Mouse (Mus musculus): ENCODE measurements around the gene Rps18.
"Not testable (repeated sequence)": the region's sequence is repeated elsewhere in the genome, so short reads cannot be mapped to it uniquely, and the experiment has no call there.

The Rps18 gene

GRCm38 (mm10) chr17:33919351-33920281 lies 36.2 kb downstream of the Rps18 start:
- peak; percentile 82 for DNase-seq

DNA sequence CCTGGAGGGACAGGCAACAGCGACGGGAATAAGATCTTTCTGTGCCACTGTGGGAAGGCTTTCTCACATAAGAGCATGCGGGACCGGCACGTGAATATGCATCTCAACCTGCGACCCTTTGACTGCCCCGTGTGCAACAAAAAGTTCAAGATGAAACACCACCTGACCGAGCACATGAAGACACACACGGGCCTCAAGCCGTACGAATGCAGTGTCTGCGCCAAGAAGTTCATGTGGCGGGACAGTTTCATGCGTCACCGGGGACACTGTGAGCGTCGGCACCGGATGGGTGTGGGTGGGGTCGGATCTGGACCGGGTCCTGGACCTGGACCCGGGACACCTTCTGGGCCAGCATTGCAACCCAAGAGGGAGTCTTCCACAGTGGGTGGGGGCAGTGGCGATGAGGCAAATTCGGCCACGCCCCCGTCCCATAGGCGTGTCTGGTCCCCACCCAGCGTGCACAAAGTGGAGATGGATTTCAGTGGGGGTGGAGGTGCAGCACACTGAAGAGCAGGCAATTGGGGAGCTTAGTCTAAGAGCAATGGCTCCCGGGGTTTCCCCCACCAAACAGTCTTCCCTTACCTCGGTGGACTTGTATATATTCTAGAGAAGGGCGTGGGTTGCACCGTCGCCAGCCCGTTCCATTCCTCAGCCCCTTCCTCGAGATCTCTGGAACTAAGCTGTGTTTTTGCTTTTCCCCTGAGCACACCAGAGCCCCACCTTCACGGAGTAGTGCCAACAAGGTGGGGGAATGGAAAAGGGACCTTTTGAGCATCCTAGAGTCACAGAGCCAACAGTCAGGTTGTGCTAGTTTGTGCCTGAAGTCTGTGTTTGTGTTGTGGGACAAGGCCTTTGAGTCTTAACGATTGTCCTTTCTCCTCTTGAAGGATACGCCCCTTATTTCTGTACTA lies 37.3 kb downstream of the Rps18 start:
- no peak for DNase-seq

GRCm38 (mm10) chr17:33917656-33918292 lies 38.0 kb downstream of the Rps18 start:
- DNase-seq = no peak

- no peak for DNase-seq
Measured at GRCm38 (mm10) chr17:33916847-33917655, 38.8 kb downstream of the Rps18 start.

- DNase-seq = no peak
Measured at GRCm38 (mm10) chr17:33916294-33916693, 39.5 kb downstream of the Rps18 start.

DNA sequence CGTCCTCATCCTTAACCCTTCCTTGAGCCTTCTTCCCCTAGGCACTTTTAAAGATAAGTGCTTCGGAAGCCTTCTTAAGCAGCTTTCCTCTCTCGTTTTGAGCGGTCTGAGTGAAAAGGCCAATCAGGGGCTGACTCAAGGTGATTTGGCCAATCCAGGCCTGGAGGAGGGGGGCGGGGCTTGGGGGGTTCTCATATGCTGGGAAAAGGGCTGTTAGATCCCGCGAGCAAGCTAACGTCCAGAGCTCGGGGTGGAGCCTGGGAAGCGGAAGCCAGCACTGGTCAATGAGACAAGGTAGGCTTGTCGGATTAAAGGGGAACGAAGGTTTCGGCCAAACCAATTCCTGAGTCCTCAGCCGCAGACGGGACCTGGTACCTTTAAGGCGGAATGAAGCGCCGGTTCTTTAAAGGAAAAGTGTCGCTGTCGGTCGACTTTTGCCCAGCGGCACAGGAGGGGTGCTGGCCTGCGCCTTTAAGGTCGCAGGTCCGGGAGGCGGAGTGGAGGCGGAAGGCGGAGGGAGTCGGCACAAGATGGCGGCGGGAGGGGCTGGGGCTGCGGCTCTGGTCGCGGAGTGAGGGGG lies 40.0 kb downstream of the Rps18 start, which contains the start of the genes Tapbp and Zbtb22:
Tapbp (plus strand) TSS at position 229 of the 580 bp plus-strand sequence.
Zbtb22 (plus strand) TSS at position 234 of the 580 bp plus-strand sequence.
- peak; percentile 96 for DNase-seq

DNA sequence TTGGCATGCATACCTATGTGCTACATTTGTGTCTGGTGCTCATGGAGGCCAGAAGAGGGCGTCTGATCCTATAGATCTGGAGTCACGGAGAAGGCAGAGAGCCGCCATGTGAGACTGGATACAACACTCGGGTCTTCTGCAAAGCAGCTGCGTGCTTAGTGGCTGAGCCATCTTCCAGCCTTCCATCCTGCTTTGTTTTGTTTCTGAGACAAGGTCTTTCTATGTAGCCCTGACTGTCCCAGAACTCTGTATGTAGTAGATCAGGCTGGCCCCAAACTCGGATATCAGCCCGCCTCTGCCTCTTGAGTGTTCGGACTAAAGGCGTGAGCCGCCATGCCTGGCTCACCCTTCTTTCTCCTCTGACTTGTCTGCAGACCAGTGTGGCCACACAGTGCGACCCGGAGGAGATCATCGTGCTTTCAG lies 40.8 kb downstream of the Rps18 start:
- no peak for DNase-seq

- DNase-seq = no peak
Measured at GRCm38 (mm10) chr17:33913905-33914304, 41.9 kb downstream of the Rps18 start.

DNA sequence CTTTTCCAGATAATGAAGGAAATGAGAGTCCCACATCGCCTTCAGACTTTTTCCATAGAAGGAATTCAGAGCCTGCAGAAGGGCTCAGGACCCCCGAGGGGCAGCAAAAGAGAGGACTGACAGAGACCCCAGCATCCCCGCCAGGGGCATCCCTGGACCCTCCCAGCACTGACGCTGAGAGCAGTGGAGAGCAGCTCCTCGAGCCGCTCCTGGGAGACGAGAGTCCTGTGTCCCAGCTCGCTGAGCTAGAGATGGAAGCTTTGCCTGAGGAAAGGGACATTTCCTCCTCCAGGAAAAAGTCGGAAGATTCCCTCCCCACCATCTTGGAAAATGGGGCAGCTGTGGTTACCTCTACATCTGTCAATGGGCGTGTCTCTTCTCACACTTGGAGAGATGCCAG lies 42.5 kb downstream of the Rps18 start:
- DNase-seq = no peak

DNA sequence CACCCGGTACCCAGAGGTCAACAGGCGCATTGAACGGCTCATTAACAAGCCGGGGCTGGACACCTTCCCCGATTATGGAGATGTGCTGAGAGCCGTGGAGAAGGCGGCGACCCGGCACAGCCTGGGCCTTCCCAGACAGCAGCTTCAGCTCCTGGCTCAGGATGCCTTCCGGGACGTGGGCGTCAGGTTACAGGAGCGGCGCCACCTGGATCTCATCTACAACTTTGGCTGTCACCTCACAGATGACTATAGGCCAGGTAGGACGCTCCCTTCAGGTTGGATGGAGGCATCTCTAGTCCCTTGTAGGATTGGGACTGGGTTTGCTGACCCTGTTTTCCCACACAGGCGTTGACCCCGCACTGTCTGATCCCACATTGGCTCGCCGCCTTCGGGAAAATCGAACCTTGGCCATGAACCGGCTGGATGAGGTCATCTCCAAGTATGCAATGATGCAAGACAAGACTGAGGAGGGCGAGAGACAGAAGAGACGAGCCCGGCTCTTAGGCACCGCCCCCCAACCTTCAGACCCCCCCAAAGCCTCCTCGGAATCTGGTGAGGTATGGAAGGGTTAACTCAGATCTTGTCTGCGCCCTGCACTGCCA lies 43.9 kb downstream of the Rps18 start:
- DNase-seq = no peak

DNA sequence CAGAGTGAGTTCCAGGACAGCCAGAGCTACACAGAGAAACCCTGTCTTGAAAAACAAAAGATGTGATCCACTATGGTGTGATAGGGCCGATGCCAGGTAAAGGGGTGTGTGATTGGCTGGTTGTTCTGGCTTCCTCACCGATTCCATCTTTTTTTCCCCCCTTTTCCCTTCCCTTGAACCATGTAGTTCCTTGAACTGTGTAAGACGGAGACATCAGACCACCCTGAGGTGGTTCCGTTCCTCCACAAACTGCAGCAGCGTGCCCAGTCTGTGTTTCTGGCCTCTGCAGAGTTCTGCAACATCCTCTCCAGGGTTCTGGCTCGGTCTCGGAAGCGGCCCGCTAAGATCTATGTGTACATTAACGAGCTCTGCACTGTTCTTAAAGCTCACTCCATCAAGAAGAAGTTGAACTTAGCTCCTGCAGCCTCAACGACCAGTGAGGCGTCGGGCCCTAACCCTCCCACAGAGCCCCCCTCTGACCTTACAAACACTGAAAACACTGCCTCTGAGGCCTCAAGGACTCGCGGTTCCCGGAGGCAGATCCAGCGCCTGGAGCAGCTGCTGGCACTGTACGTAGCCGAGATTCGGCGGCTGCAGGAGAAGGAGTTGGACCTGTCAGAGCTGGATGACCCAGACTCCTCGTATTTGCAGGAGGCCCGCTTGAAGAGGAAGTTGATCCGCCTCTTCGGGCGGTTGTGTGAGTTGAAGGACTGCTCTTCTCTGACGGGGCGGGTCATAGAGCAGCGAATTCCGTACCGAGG lies 44.6 kb downstream of the Rps18 start:
- no peak for DNase-seq

GRCm38 (mm10) chr17:33910346-33911051 lies 45.3 kb downstream of the Rps18 start:
- DNase-seq = no peak

DNA sequence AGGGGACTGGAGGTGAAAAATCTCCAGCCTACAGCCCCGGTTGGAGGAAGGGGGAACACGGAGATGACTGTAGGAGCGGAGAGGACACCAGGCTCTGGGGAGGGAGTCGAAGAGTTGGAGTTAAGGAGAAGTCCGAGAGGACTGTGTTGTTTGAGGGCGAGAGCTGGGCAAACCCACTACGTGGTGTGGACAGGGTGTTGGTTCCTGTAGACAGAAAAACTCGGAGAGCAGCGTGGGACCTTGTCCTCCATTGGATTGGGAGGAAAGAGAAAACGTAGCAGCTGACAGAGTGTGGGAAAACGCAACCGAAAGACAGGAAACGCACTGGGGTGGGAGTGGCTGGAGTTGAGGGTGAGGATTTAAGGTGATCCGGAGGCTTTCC lies 45.9 kb downstream of the Rps18 start:
- DNase-seq = peak; percentile 52

GRCm38 (mm10) chr17:33909077-33909868 lies 46.5 kb downstream of the Rps18 start, which contains the start of gene Daxx:
Gene Daxx, plus strand, starts transcription at chr17:33909414.
- DNase-seq = peak; percentile 99

- peak; percentile 65 for DNase-seq
Measured at GRCm38 (mm10) chr17:33908331-33909076, 47.3 kb downstream of the Rps18 start.

GRCm38 (mm10) chr17:33904835-33905234 lies 51.0 kb downstream of the Rps18 start, which contains the start of gene Platr17:
Gene Platr17, plus strand, starts transcription at chr17:33905135.
- DNase-seq = not testable (repeated sequence)

GRCm38 (mm10) chr17:33903911-33904651 lies 51.7 kb downstream of the Rps18 start:
- not testable (repeated sequence) for DNase-seq

All from kidney, adult 18-20 months (tissue).